Mouse (Mus musculus): ENCODE measurements around the gene Scap.
"Not testable (repeated sequence)": the region's sequence is repeated elsewhere in the genome, so short reads cannot be mapped to it uniquely, and the experiment has no call there.

The Scap gene

GRCm38 (mm10) chr9:110330913-110331312, 2.2 kb upstream of the Scap start:
- DNase-seq (ENCODE audit: low read depth, low spot score): not testable (repeated sequence)

- DNase-seq (ENCODE audit: low read depth, low spot score): no peak
Observed at GRCm38 (mm10) chr9:110333896-110334259, 790 bp downstream of the Scap start.

GRCm38 (mm10) chr9:110334849-110335248, 1.8 kb downstream of the Scap start:
- no peak for DNase-seq (ENCODE audit: low read depth, low spot score)

GRCm38 (mm10) chr9:110340037-110340750, 7.1 kb downstream of the Scap start:
- no peak for DNase-seq (ENCODE audit: low read depth, low spot score)

GRCm38 (mm10) chr9:110342008-110342407, 8.9 kb downstream of the Scap start:
- no peak for DNase-seq (ENCODE audit: low read depth, low spot score)

- DNase-seq (ENCODE audit: low read depth, low spot score): no peak
Observed at GRCm38 (mm10) chr9:110343805-110344204, 10.7 kb downstream of the Scap start.

- no peak for DNase-seq (ENCODE audit: low read depth, low spot score)
Observed at GRCm38 (mm10) chr9:110345057-110345739, 12.1 kb downstream of the Scap start.

- no peak for DNase-seq (ENCODE audit: low read depth, low spot score)
Observed at GRCm38 (mm10) chr9:110348899-110349298, 15.8 kb downstream of the Scap start.

GRCm38 (mm10) chr9:110350188-110350587, 17.1 kb downstream of the Scap start:
- DNase-seq (ENCODE audit: low read depth, low spot score): no peak

- DNase-seq (ENCODE audit: low read depth, low spot score): no peak
Observed at GRCm38 (mm10) chr9:110350612-110351011, 17.5 kb downstream of the Scap start.

GRCm38 (mm10) chr9:110351350-110351749, 18.3 kb downstream of the Scap start:
- no peak for DNase-seq (ENCODE audit: low read depth, low spot score)

- DNase-seq (ENCODE audit: low read depth, low spot score): no peak
Observed at GRCm38 (mm10) chr9:110351932-110352632, 19.0 kb downstream of the Scap start.

- no peak for DNase-seq (ENCODE audit: low read depth, low spot score)
Observed at GRCm38 (mm10) chr9:110358341-110358740, 25.3 kb downstream of the Scap start.

GRCm38 (mm10) chr9:110361299-110361698, 28.2 kb downstream of the Scap start:
- no peak for DNase-seq (ENCODE audit: low read depth, low spot score)

GRCm38 (mm10) chr9:110362337-110362736, 29.2 kb downstream of the Scap start:
- no peak for DNase-seq (ENCODE audit: low read depth, low spot score)

- DNase-seq (ENCODE audit: low read depth, low spot score): no peak
Observed at GRCm38 (mm10) chr9:110366746-110367145, 33.7 kb downstream of the Scap start.

- no peak for DNase-seq (ENCODE audit: low read depth, low spot score)
Observed at GRCm38 (mm10) chr9:110369860-110370259, 36.8 kb downstream of the Scap start.

- DNase-seq (ENCODE audit: low read depth, low spot score): no peak
Observed at GRCm38 (mm10) chr9:110373871-110374270, 40.8 kb downstream of the Scap start.

- DNase-seq (ENCODE audit: low read depth, low spot score): no peak
Observed at GRCm38 (mm10) chr9:110375668-110376067, 42.6 kb downstream of the Scap start.

GRCm38 (mm10) chr9:110377655-110378054, 44.6 kb downstream of the Scap start:
- not testable (repeated sequence) for DNase-seq (ENCODE audit: low read depth, low spot score)

GRCm38 (mm10) chr9:110379361-110379760, 46.3 kb downstream of the Scap start:
- no peak for DNase-seq (ENCODE audit: low read depth, low spot score)

GRCm38 (mm10) chr9:110380662-110381061, 47.6 kb downstream of the Scap start:
- no peak for DNase-seq (ENCODE audit: low read depth, low spot score)

- DNase-seq (ENCODE audit: low read depth, low spot score): no peak
Observed at GRCm38 (mm10) chr9:110381292-110381691, 48.2 kb downstream of the Scap start.
